8 mouse cellular contexts compared by ENCODE assay signal in the genomic region with DNA sequence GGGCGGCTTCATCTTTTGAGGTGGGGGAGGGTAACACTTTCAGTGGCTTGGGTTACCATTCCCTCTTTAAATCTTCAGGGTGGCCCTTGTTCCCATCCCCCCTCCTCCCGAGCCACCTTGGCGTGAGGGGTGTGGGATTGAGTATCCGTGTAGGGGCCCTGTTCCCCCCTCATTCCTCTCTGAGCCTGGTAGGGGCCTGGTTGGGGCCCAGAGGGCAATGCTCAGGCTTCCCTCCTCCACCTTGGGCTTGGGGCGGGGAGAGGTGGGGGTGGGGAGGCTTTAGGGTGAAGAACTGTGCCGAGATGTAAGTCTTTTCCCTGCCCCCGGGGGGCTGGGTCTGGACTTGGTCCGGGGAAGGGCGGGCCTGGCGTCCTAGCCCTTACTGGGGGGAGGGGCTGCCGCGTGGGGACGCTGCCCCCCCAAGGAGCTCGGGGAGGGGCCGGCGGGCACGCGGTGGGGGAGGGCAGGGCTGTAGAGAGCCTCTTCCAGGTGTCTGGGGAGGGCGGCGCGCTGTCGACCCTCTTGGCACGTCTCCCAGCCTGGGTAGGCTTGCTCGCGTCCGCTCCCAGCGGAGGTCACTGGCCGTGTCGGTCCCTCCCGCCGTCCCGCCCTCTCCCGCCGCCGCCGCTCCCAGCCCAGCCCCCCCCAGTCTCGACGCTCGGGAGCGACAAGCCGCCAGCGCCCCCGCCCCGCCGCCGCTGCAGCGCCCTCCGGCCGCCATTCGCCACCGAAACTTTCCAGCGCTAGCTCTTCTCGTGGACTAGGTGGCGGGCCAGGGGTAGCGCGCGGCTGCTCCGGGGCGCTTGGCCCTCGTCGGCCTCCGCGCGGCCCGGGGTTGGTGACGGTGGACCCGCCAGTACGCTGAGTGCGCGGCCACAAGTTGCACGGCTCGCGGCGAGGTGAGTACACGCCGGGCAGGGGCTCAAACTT. TPM values are rescaled to one million over a fixed set of nuclear protein-coding genes. Genes with fewer than 3 reads are reported as not detected.
A peak's percentile ranks its signal among the peaks of the same experiment; 100 is the strongest.
DNase-seq lines count a peak whose midpoint lies in the region; ATAC-seq and TF ChIP-seq lines count a peak whose summit lies in the region.

A gene (plus strand): TSS at position 643 of the 930 bp plus-strand sequence.

- peak within 1 kb of the TSS; percentile 80 for H3K9ac ChIP-seq in embryonic facial prominence, embryonic 12.5 days
- H3K9ac ChIP-seq in liver, adult 2 months (ENCODE audit: low read depth, low read length), result peak within 1 kb of the TSS; percentile 97

- H3K27ac ChIP-seq in embryonic facial prominence, embryonic 12.5 days, result peak within 1 kb of the TSS; percentile 97
- H3K27ac ChIP-seq in liver, adult 2 months (replicated peaks; ENCODE audit: insufficient read depth, low read depth, low read length), result peak within 1 kb of the TSS; percentile 89

- H3ac ChIP-seq in myocyte (ENCODE audit: control insufficient read depth, insufficient read length), result peak within 1 kb of the TSS; percentile 70

- ATAC-seq in embryonic facial prominence, embryonic 12.5 days (ENCODE audit: insufficient number of reproducible peaks, insufficient read depth, low FRiP score, low TSS enrichment), result peak; percentile 84

- no peaks in the 10 kb centered on the region for H3K9me3 ChIP-seq in embryonic facial prominence, embryonic 12.5 days

- H3K27me3 ChIP-seq in embryonic facial prominence, embryonic 12.5 days, result no peaks in the 10 kb centered on the region
- H3K27me3 ChIP-seq in liver, adult 2 months (ENCODE audit: control insufficient read depth, insufficient read depth, low read length), result no peaks in the 10 kb centered on the region
- H3K27me3 ChIP-seq in myocyte (ENCODE audit: control insufficient read depth, insufficient read depth, insufficient read length), result no peaks in the 10 kb centered on the region

- 21% methylated on average over 36 of the region's 76 CpGs for WGBS in embryonic facial prominence, embryonic 12.5 days
- 2% methylated on average over 33 of the region's 76 CpGs for WGBS in liver, adult 2 months

- peak within 1 kb of the TSS; percentile 51 for H3K4me2 ChIP-seq in embryonic facial prominence, embryonic 12.5 days (replicated peaks)
- H3K4me2 ChIP-seq in myocyte (ENCODE audit: low read depth), result peak within 1 kb of the TSS; percentile 73

- no peaks in the 10 kb centered on the region for H3K36me3 ChIP-seq in embryonic facial prominence, embryonic 12.5 days
- no peaks in the 10 kb centered on the region for H3K36me3 ChIP-seq in liver, adult 2 months (ENCODE audit: control insufficient read depth, insufficient read depth, low read length)
- H3K36me3 ChIP-seq in myocyte (ENCODE audit: control insufficient read depth, insufficient read depth), result no peaks in the 10 kb centered on the region

- TF ChIP-seq CTCF in liver, adult 2 months (IDR thresholded peaks at IDR 0.05; ENCODE audit: low read depth, low read length), result peak; percentile 2; the same call in 1 of the 2 replicates

- peaks cover 9% of the 10 kb centered on the region for H3K79me2 ChIP-seq in liver, adult 2 months (ENCODE audit: control insufficient read depth, insufficient read depth, low read length)
- peaks cover 44% of the 10 kb centered on the region for H3K79me2 ChIP-seq in myocyte (ENCODE audit: control insufficient read depth, insufficient read depth)

- TF ChIP-seq POLR2A in liver, adult 2 months (IDR thresholded peaks at IDR 0.05; ENCODE audit: extremely low read depth, insufficient read depth, low read length), result 0 out of 2 replicates have a peak, but pooled peaks have one; percentile 17
- peak; percentile 32 for TF ChIP-seq POLR2A in myocyte (IDR thresholded peaks at IDR 0.05; ENCODE audit: insufficient read length, low read depth)

- peak; percentile 78 for DNase-seq in 3T3-L1 (ENCODE audit: low read depth, low spot score)
- peak; percentile 82 for DNase-seq in adrenal gland, postnatal 14 days
- DNase-seq in heart, adult 8-10 months (ENCODE audit: low spot score), result peak; percentile 59
- peak; percentile 73 for DNase-seq in kidney, adult 9 months
- DNase-seq in liver, adult 2 months (ENCODE audit: extremely low read depth, low read depth, low spot score), result peak; percentile 60
- peak; percentile 57 to 77 for DNase-seq in spleen, postnatal 4 days (ENCODE audit: low spot score in 2 of 2)

- peak within 1 kb of the TSS; percentile 60 for H3K4me3 ChIP-seq in embryonic facial prominence, embryonic 12.5 days
- H3K4me3 ChIP-seq in liver, adult 2 months (ENCODE audit: insufficient read depth, low read depth, low read length), result peak within 1 kb of the TSS; percentile 98
- H3K4me3 ChIP-seq in myocyte, result peak within 1 kb of the TSS; percentile 61

- no peaks in the 10 kb centered on the region for H3K4me1 ChIP-seq in embryonic facial prominence, embryonic 12.5 days
- peaks cover 3% of the 10 kb centered on the region; the same call in 1 of the 2 replicates for H3K4me1 ChIP-seq in liver, adult 2 months (ENCODE audit: control insufficient read depth, insufficient read depth, low read length)

TF ChIP-seq in myocyte, 11 proteins besides CTCF, POLR2A, EP300 and RAD21:
- TF ChIP-seq USF1 (IDR thresholded peaks at IDR 0.05; ENCODE audit: low read depth), result no peak
- TF ChIP-seq POLR2AphosphoS2 (IDR thresholded peaks at IDR 0.05; ENCODE audit: insufficient read length, low read depth), result peak; percentile 29
- peak in 1 of 3 experiments; percentile 46 for TF ChIP-seq MYOD1 (IDR thresholded peaks at IDR 0.05; ENCODE audit: control insufficient read depth in 1 of 3, insufficient read length in 2 of 3, low read depth in 2 of 3)
- TF ChIP-seq E2F4 (IDR thresholded peaks at IDR 0.05; ENCODE audit: insufficient read depth), result no peak
- TF ChIP-seq MYOG (IDR thresholded peaks at IDR 0.05; ENCODE audit: control insufficient read depth in 1 of 3, insufficient read depth in 1 of 3, insufficient read length in 2 of 3, low read depth in 2 of 3), result peak in 1 of 3 experiments; percentile 45
- TF ChIP-seq REST (IDR thresholded peaks at IDR 0.05; ENCODE audit: insufficient read depth, insufficient read length), result no peak
- TF ChIP-seq TCF12 (IDR thresholded peaks at IDR 0.05; ENCODE audit: insufficient read depth, poor library complexity, severe bottlenecking), result no peak
- TF ChIP-seq SRF (IDR thresholded peaks at IDR 0.05; ENCODE audit: control insufficient read depth, insufficient read length, low read depth), result no peak
TF ChIP-seq in myocyte: peak in this region for 3.

RNA-seq across cellular contexts. Expression of the gene that starts here (rescaled TPM):
- 64.3 and 65.5 TPM in 2 replicates for total RNA-seq in adrenal gland, postnatal 14 days (2021)
- polyA plus RNA-seq in embryonic facial prominence, embryonic 12.5 days (2016; fragmentation: Nextera tagmentation; extraction: Ambion mirVana), result 78.9 and 83.2 TPM in 2 replicates
- 10 to 100 TPM; 28.4 to 31.0 (median 29.7) TPM for total RNA-seq in heart, adult 8-10 months (2022)
- 16.2 and 21.7 TPM in 2 replicates for total RNA-seq in liver, adult 2 months (2014; rRNA removed)
- polyA plus RNA-seq in liver, adult 2 months (2012; rRNA removed), result 9.9 and 10.2 TPM in 2 replicates
- 31.6 TPM for polyA plus RNA-seq in myocyte (2012; fragmentation: generic; extraction: Trizol)

Comparison
In these comparisons a context has a peak if more than half of its experiments do, and no peak if none do; other contexts are left out.
1. Peak in every context shown above with its lines: DNase-seq, ATAC-seq, H3K4me3 ChIP-seq and H3K27ac ChIP-seq.